Mouse (Mus musculus) adrenal gland, postnatal 36 days (tissue): ENCODE measurements around the gene Ctag2. TPM values are rescaled to one million over a fixed set of nuclear protein-coding genes. Genes with fewer than 3 reads are reported as not detected.

Experiments
- DNase-seq, 2 experiments: peaks; one replicate each; pipeline ENCODE4 v3.0.0; 2021; ENCODE audit warnings: mixed read lengths in 1 of 2
- long read RNA-seq, 2 experiments: library from polyadenylated mRNA; stranded (forward); transcript quantifications; one replicate each; pipeline ENCODE4 v2.0.0; 2021; ENCODE audit warnings: borderline sequencing depth in 2 of 2
- total RNA-seq, 2 experiments: library from RNA; stranded (reverse); gene quantifications; 2 replicates each; pipeline ENCODE4 v1.2.3; 2021

Ctag2 gene
- total RNA-seq: not detected
- long read RNA-seq, experiment 1: 0 reads
- long read RNA-seq, experiment 2: 0 reads

- DNase-seq: no peak
Observed at GRCm38 (mm10) chrX:65047344-65047743, at the start of gene Ctag2. Ctag2 (plus strand) TSS chrX:65047644.
